ENCODE assay signal across 8 mouse cellular contexts in the genomic region with DNA sequence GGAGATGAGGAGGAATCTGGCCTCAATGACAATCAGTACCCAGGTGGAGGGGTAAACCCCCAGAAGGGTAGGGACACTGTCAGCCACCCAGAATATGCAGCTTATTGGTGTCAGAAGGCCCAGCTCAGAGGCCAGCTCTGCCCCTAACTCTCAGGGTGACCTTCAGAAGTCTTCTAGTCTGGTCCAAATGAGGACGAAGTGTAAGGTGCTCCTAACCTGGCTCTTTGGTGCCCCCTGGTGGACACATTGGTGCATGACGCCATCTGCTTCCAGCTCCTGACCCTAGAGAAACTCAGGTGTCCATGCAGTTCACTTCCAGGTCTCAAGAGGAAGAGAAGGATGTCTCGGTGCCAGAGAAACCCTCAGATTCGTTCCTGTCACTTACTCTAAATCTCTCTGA. TPM values are rescaled to one million over a fixed set of nuclear protein-coding genes. Genes with fewer than 3 reads are reported as not detected.
DNase-seq lines count a peak whose midpoint lies in the region; ATAC-seq and TF ChIP-seq lines count a peak whose summit lies in the region.

No protein-coding gene starts in this region.

- no peaks in the 10 kb centered on the region for H3K36me3 ChIP-seq in E14TG2a.4 (ENCODE audit: insufficient read depth, low read length)
- no peaks in the 10 kb centered on the region for H3K36me3 ChIP-seq in embryonic facial prominence, embryonic 14.5 days (ENCODE audit: control insufficient read depth, insufficient read depth, low read length)
- no peaks in the 10 kb centered on the region for H3K36me3 ChIP-seq in heart, postnatal 0 days (replicated peaks; ENCODE audit: control insufficient read depth, insufficient read depth, low read length)
- no peaks in the 10 kb centered on the region for H3K36me3 ChIP-seq in lung, embryonic 14.5 days (ENCODE audit: insufficient read depth)

- no peak overlapping the region for H3K9ac ChIP-seq in embryonic facial prominence, embryonic 14.5 days (ENCODE audit: low read depth, low read length)
- no peak overlapping the region for H3K9ac ChIP-seq in heart, postnatal 0 days (replicated peaks; ENCODE audit: low read depth, low read length)
- H3K9ac ChIP-seq in lung, embryonic 14.5 days, result no peak overlapping the region

- peak; percentile 75 for DNase-seq in embryonic facial prominence, embryonic 14.5 days (ENCODE audit: low spot score)
- peak; percentile 57 for DNase-seq in heart, postnatal 0 days (ENCODE audit: low spot score)
- peak; percentile 88 to 89 for DNase-seq in kidney, postnatal 4 days
- peak; percentile 91 for DNase-seq in lung, embryonic 14.5 days
- DNase-seq in retina, adult 2 months (ENCODE audit: low read depth, low spot score), result peak; percentile 60
- peak; percentile 34 to 72 for DNase-seq in urinary bladder, adult 18-20 months (ENCODE audit: low spot score in 2 of 2)

- no peaks in the 10 kb centered on the region for H3K9me3 ChIP-seq in E14TG2a.4 (ENCODE audit: low read length)
- H3K9me3 ChIP-seq in embryonic facial prominence, embryonic 14.5 days (ENCODE audit: control insufficient read depth, low read length), result no peaks in the 10 kb centered on the region
- H3K9me3 ChIP-seq in heart, postnatal 0 days (replicated peaks; ENCODE audit: control insufficient read depth, low read length), result no peaks in the 10 kb centered on the region
- H3K9me3 ChIP-seq in lung, embryonic 14.5 days (ENCODE audit: low read depth, low read length), result no peaks in the 10 kb centered on the region

- no peak overlapping the region for H3K4me3 ChIP-seq in E14TG2a.4 (replicated peaks; ENCODE audit: low read length)
- H3K4me3 ChIP-seq in bone marrow, adult 2 months (replicated peaks; ENCODE audit: control insufficient read depth, low read depth, low read length), result no peak overlapping the region
- no peak overlapping the region for H3K4me3 ChIP-seq in embryonic facial prominence, embryonic 14.5 days (ENCODE audit: low read depth, low read length)
- no peak overlapping the region for H3K4me3 ChIP-seq in heart, postnatal 0 days (ENCODE audit: low read depth, low read length)
- H3K4me3 ChIP-seq in lung, embryonic 14.5 days (ENCODE audit: low read depth, low read length), result no peak overlapping the region

- ATAC-seq in embryonic facial prominence, embryonic 14.5 days (ENCODE audit: low read depth), result peak; percentile 58; the same call in 1 of the 2 replicates
- peak; percentile 51 for ATAC-seq in heart, postnatal 0 days (ENCODE audit: insufficient read depth, low read depth)
- ATAC-seq in lung, embryonic 14.5 days (ENCODE audit: insufficient read depth), result no peak; the same call in 1 of the 2 replicates

- H3K4me2 ChIP-seq in embryonic facial prominence, embryonic 14.5 days (ENCODE audit: low read depth, low read length), result no peak overlapping the region
- no peak overlapping the region for H3K4me2 ChIP-seq in heart, postnatal 0 days (ENCODE audit: low read depth, low read length)
- no peak overlapping the region for H3K4me2 ChIP-seq in lung, embryonic 14.5 days

- TF ChIP-seq POLR2A in bone marrow, adult 2 months (IDR thresholded peaks at IDR 0.05; ENCODE audit: borderline replicate concordance, control insufficient read depth, low read depth, low read length), result no peak

- 3% methylated on average over 4 of the region's 4 CpGs for WGBS in bone marrow, adult 2 months
- 10% methylated on average over 3 of the region's 4 CpGs for WGBS in embryonic facial prominence, embryonic 14.5 days
- WGBS in heart, postnatal 0 days, result 0% methylated on average over 4 of the region's 4 CpGs
- WGBS in lung, embryonic 14.5 days, result 5% methylated on average over 4 of the region's 4 CpGs

- no peak overlapping the region for H3K27ac ChIP-seq in bone marrow, adult 2 months (ENCODE audit: control insufficient read depth, insufficient read depth, low read depth, low read length, poor library complexity)
- no peak overlapping the region for H3K27ac ChIP-seq in embryonic facial prominence, embryonic 14.5 days (replicated peaks; ENCODE audit: low read depth, low read length)
- H3K27ac ChIP-seq in heart, postnatal 0 days (ENCODE audit: low read depth), result no peak overlapping the region
- no peak overlapping the region for H3K27ac ChIP-seq in lung, embryonic 14.5 days (ENCODE audit: low read depth)

- H3K4me1 ChIP-seq in E14TG2a.4 (replicated peaks; ENCODE audit: low read depth, low read length), result peaks cover 28% of the 10 kb centered on the region
- no peaks in the 10 kb centered on the region; the same call in 1 of the 2 replicates for H3K4me1 ChIP-seq in bone marrow, adult 2 months (ENCODE audit: control insufficient read depth, insufficient read depth, low read length)
- no peaks in the 10 kb centered on the region; the same call in 1 of the 2 replicates for H3K4me1 ChIP-seq in embryonic facial prominence, embryonic 14.5 days (ENCODE audit: control insufficient read depth, insufficient read depth, low read length)
- H3K4me1 ChIP-seq in heart, postnatal 0 days (ENCODE audit: control insufficient read depth, insufficient read depth), result no peaks in the 10 kb centered on the region
- peaks cover 3% of the 10 kb centered on the region; the same call in 1 of the 2 replicates for H3K4me1 ChIP-seq in lung, embryonic 14.5 days (ENCODE audit: insufficient read depth)

- peaks cover 6% of the 10 kb centered on the region; the same call in 1 of the 2 replicates for H3K27me3 ChIP-seq in E14TG2a.4 (ENCODE audit: insufficient read depth, low read length)
- no peaks in the 10 kb centered on the region; the same call in 1 of the 2 replicates for H3K27me3 ChIP-seq in embryonic facial prominence, embryonic 14.5 days (replicated peaks; ENCODE audit: control insufficient read depth, insufficient read depth, low read length)
- no peaks in the 10 kb centered on the region for H3K27me3 ChIP-seq in heart, postnatal 0 days (ENCODE audit: control insufficient read depth, insufficient read depth, low read length)
- no peaks in the 10 kb centered on the region for H3K27me3 ChIP-seq in lung, embryonic 14.5 days (ENCODE audit: insufficient read depth, low read length)

- TF ChIP-seq EP300 in heart, postnatal 0 days (IDR thresholded peaks at IDR 0.05; ENCODE audit: low read depth), result no peak

- TF ChIP-seq CTCF in E14TG2a.4 (conservative IDR thresholded peaks at IDR 0.05; ENCODE audit: low read length), result peak; percentile 95
- TF ChIP-seq CTCF in bone marrow, adult 2 months (IDR thresholded peaks at IDR 0.05; ENCODE audit: control insufficient read depth, insufficient read depth, low read length), result peak; percentile 98
- peak; percentile 95 for TF ChIP-seq CTCF in heart, postnatal 0 days (IDR thresholded peaks at IDR 0.05; ENCODE audit: low read depth)
- TF ChIP-seq CTCF in lung, embryonic 14.5 days (IDR thresholded peaks at IDR 0.05; ENCODE audit: low read depth), result peak; percentile 96

RNA-seq across cellular contexts. Expression of gene Serinc2, which starts 13.3 kb away (rescaled TPM):
- polyA plus RNA-seq in bone marrow, adult 2 months (2011; ENCODE audit: insufficient read depth, insufficient read length, low replicate concordance, missing spikeins), result 0.52 TPM in 1 of 2 replicates, not detected in the other
- 89.2 and 113 TPM in 2 replicates for polyA plus RNA-seq in embryonic facial prominence, embryonic 14.5 days (2014; fragmentation: Nextera tagmentation; extraction: Ambion mirVana)
- 1.3 and 1.9 TPM in 2 replicates for total RNA-seq in heart, postnatal 0 days (2014; rRNA removed; ENCODE audit: low replicate concordance)
- polyA plus RNA-seq in heart, postnatal 0 days (2015; fragmentation: Nextera tagmentation; extraction: Ambion mirVana), result 1.3 TPM in 2 replicates
- 18.2 and 22.2 TPM in 2 replicates for polyA plus RNA-seq in lung, embryonic 14.5 days (2014; fragmentation: Nextera tagmentation; extraction: Ambion mirVana)

RNA-seq across cellular contexts. Expression of gene Fabp3, which starts 16.1 kb away (rescaled TPM):
- 1.6 and 44.6 TPM in 2 replicates for polyA plus RNA-seq in bone marrow, adult 2 months (2011; ENCODE audit: insufficient read depth, insufficient read length, low replicate concordance, missing spikeins)
- polyA plus RNA-seq in embryonic facial prominence, embryonic 14.5 days (2014; fragmentation: Nextera tagmentation; extraction: Ambion mirVana), result 89.0 and 117 TPM in 2 replicates
- total RNA-seq in heart, postnatal 0 days (2014; rRNA removed; ENCODE audit: low replicate concordance), result 2,071 and 3,924 TPM in 2 replicates
- 10,729 and 11,746 TPM in 2 replicates for polyA plus RNA-seq in heart, postnatal 0 days (2015; fragmentation: Nextera tagmentation; extraction: Ambion mirVana)
- polyA plus RNA-seq in lung, embryonic 14.5 days (2014; fragmentation: Nextera tagmentation; extraction: Ambion mirVana), result 4.7 and 28.1 TPM in 2 replicates

RNA-seq across cellular contexts. Expression of gene Gm10570, which starts 16.2 kb away (rescaled TPM):
- not detected in 2 replicates for polyA plus RNA-seq in bone marrow, adult 2 months (2011; ENCODE audit: insufficient read depth, insufficient read length, low replicate concordance, missing spikeins)
- not detected in 2 replicates for polyA plus RNA-seq in embryonic facial prominence, embryonic 14.5 days (2014; fragmentation: Nextera tagmentation; extraction: Ambion mirVana)
- not detected in 2 replicates for total RNA-seq in heart, postnatal 0 days (2014; rRNA removed; ENCODE audit: low replicate concordance)
- polyA plus RNA-seq in heart, postnatal 0 days (2015; fragmentation: Nextera tagmentation; extraction: Ambion mirVana), result 2.1 and 2.8 TPM in 2 replicates
- polyA plus RNA-seq in lung, embryonic 14.5 days (2014; fragmentation: Nextera tagmentation; extraction: Ambion mirVana), result not detected in 2 replicates

Comparison
In these comparisons a context has a peak if more than half of its experiments do, and no peak if none do; other contexts are left out.
1. RNA of gene Fabp3, which starts 16.1 kb away (polyA plus RNA-seq): 10,729 to 11,746 TPM in heart, postnatal 0 days; 89.0 to 117 TPM in embryonic facial prominence, embryonic 14.5 days, 1.6 to 44.6 TPM in bone marrow, adult 2 months and 4.7 to 28.1 TPM in lung, embryonic 14.5 days; every median in the first group is over 10 times any median in the second.
2. Peak in every context shown above with its lines, with median percentiles within 50 percentile points of each other: CTCF ChIP-seq and DNase-seq.